Mouse (Mus musculus) E14TG2a.4 (cell line): ENCODE data around the gene Gar1.

Source experiments
- CTCF ChIP-seq: conservative IDR thresholded peaks from 2 replicates; pipeline ENCODE4 v1.5.1; 2014; ENCODE audit warnings: low read length
- NANOG ChIP-seq: IDR thresholded peaks from 2 replicates; pipeline ENCODE4 v1.6.1; 2014; ENCODE audit warnings: borderline replicate concordance, low read length, mixed read lengths
- POU5F1 ChIP-seq: IDR thresholded peaks from 2 replicates; pipeline ENCODE4 v1.6.1; 2014; ENCODE audit warnings: low read length, borderline replicate concordance

DNA sequence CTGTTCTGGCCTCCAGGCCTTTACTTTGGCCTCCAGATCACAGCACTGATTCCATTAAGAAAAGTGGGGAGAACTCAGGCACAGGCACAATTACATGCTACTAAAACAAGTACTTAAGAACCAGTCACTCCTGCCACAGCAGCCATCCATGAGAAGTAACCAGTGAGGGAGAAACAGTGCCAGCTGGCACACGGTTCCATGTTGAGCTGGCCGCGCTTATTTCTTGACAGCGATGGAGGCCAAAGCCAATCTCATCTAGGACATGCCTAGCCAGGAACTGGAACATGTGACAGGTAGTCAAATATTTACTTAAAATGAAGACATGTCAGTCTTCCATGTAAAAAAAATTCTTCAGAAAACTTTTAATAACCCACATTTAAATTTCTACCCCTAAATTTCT lies 7.0 kb downstream of the Gar1 start:
- TF ChIP-seq CTCF (no peak), NANOG (no peak), POU5F1 (no peak)
